Mouse (Mus musculus) lung, postnatal 0 days (tissue): Measurements from ENCODE around the gene Cyp27b1.

Experiments
- CTCF ChIP-seq: IDR thresholded peaks from 2 replicates; pipeline ENCODE4 v1.5.1; 2016; ENCODE audit warnings: antibody characterized with exemption, mild to moderate bottlenecking
- EP300 ChIP-seq: IDR thresholded peaks from 2 replicates; pipeline ENCODE4 v1.6.1; 2016; ENCODE audit warnings: antibody characterized with exemption, mild to moderate bottlenecking, control low read depth

DNA sequence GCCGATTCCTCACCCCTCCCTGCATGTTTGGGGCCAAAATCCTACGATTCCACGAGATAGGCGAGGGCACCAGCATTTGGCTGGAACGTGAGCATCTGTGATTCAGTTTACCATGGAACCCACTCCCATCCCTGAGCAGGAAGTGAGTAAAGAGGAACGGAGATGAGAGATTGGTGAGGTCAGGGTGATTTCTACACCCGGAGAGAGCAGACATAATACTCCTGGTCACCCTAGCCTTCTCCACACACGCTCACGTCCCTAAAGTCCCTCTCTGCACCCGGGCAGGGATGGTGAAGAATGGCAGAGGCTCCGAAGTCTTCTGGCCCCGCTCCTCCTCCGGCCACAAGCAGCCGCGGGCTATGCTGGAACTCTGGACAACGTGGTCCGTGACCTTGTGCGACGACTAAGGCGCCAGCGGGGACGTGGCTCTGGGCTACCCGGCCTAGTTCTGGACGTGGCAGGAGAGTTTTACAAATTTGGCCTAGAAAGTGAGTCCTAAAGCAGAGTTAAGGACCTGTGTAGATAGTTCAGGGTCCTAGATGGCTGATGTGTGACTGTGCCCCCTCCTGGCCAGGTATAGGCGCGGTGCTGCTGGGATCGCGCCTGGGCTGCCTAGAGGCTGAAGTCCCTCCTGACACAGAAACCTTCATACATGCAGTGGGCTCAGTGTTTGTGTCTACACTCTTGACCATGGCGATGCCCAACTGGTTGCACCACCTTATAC is 1.5 kb downstream of the Cyp27b1 start:
- TF ChIP-seq CTCF (peak; percentile 52), EP300 (no peak)
